Mouse (Mus musculus) hindbrain, embryonic 14.5 days (tissue): Measurements from ENCODE around the gene Lrwd1. TPM values are rescaled to one million over a fixed set of nuclear protein-coding genes. Genes with fewer than 3 reads are reported as not detected.
"Not testable (repeated sequence)": the region's sequence is repeated elsewhere in the genome, so short reads cannot be mapped to it uniquely, and the experiment has no call there.

Experiments used
- ATAC-seq: fragments of 200-750 bp; cut with Nextera tagmentation; 2 replicates; pipeline ENCODE4 v1.8.0; 2017; ENCODE audit warnings: moderate number of reproducible peaks, mild to moderate bottlenecking, moderate TSS enrichment, moderate library complexity; ENCODE audit not compliant: low FRiP score
- DNase-seq: peaks from one replicate; pipeline ENCODE4 v3.0.0-alpha.2; 2015; ENCODE audit warnings: low spot score
- H3K27ac ChIP-seq: fragments of 300-500 bp; sonication (generic); 2 replicates; pipeline ENCODE4 v1.5.1; 2014; ENCODE audit warnings: mild to moderate bottlenecking, moderate library complexity
- H3K27me3 ChIP-seq: fragments of 300-500 bp; sonication (generic); 2 replicates; pipeline ENCODE4 v1.6.1; 2014; ENCODE audit warnings: mild to moderate bottlenecking, low read length, mixed read lengths; ENCODE audit not compliant: control insufficient read depth, insufficient read depth
- H3K36me3 ChIP-seq: fragments of 300-500 bp; sonication (generic); replicated peaks from 2 replicates; pipeline ENCODE4 v1.6.1; 2014; ENCODE audit not compliant: control insufficient read depth, insufficient read depth
- H3K4me1 ChIP-seq: fragments of 300-500 bp; sonication (generic); replicated peaks from 2 replicates; pipeline ENCODE4 v1.6.1; 2014; ENCODE audit warnings: antibody characterized with exemption, low read length, mixed read lengths; ENCODE audit not compliant: control insufficient read depth, insufficient read depth
- H3K4me2 ChIP-seq: fragments of 300-500 bp; sonication (generic); replicated peaks from 2 replicates; pipeline ENCODE4 v1.6.1; 2014; ENCODE audit warnings: mild to moderate bottlenecking, moderate library complexity
- H3K4me3 ChIP-seq: fragments of 300-500 bp; sonication (generic); replicated peaks from 2 replicates; pipeline ENCODE4 v1.5.1; 2014; ENCODE audit warnings: mild to moderate bottlenecking, low read length
- H3K9ac ChIP-seq: fragments of 300-500 bp; sonication (generic); 2 replicates; pipeline ENCODE4 v1.6.1; 2014
- H3K9me3 ChIP-seq: fragments of 300-500 bp; sonication (generic); 2 replicates; pipeline ENCODE4 v1.6.1; 2016; ENCODE audit warnings: low read length; ENCODE audit not compliant: control insufficient read depth
- WGBS: fragments of 180-500 bp; shearing (Covaris S2); extraction: QIAGEN DNeasy Blood & Tissue Kit; methylation state at CpG from one replicate; pipeline ENCODE4 v1.1.7; 2014; 5-methylcytosine and 5-hydroxymethylcytosine counted together
- polyA plus RNA-seq: library from polyadenylated mRNA; unstranded; fragments of >200 nt; fragmentation: Nextera tagmentation; extraction: Ambion mirVana; gene quantifications from 2 replicates; pipeline ENCODE4 v1.2.1, GENCODE M21; 2014

The Lrwd1 gene
- polyA plus RNA-seq, 1 experiment from 2014 or later: 20.5 TPM

DNA sequence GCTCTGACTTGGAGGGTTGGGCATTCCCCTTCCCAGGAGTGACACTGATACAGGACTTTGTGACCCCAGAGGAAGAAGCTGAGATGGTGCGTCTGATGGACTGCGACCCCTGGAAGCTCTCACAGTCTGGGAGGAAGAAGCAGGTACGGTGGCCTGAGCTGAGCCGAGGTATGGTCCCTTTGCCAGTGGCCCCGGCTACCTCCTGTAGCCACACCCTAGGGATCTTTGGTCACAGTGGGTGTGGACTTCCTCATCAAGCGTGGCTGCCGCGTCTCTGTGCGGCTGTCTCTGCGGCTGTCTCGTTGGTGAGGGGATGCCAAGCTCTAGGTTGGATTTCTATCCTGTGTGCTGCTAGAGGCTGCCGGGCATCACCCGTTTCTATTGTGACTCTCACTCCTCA lies 3.5 kb upstream of the Lrwd1 start:
- Histone ChIP-seq H3K27me3 (no peaks in the 10 kb centered on the region), H3K9ac (no peak overlapping the region), H3K9me3 (no peaks in the 10 kb centered on the region), H3K27ac (no peak overlapping the region), H3K4me3 (no peak overlapping the region), H3K36me3 (peaks cover 34% of the 10 kb centered on the region), H3K4me2 (no peak overlapping the region), H3K4me1 (peaks cover 16% of the 10 kb centered on the region)
- DNase-seq (no peak), ATAC-seq (no peak)
- 93% methylated on average over 13 of the region's 13 CpGs for WGBS

DNA sequence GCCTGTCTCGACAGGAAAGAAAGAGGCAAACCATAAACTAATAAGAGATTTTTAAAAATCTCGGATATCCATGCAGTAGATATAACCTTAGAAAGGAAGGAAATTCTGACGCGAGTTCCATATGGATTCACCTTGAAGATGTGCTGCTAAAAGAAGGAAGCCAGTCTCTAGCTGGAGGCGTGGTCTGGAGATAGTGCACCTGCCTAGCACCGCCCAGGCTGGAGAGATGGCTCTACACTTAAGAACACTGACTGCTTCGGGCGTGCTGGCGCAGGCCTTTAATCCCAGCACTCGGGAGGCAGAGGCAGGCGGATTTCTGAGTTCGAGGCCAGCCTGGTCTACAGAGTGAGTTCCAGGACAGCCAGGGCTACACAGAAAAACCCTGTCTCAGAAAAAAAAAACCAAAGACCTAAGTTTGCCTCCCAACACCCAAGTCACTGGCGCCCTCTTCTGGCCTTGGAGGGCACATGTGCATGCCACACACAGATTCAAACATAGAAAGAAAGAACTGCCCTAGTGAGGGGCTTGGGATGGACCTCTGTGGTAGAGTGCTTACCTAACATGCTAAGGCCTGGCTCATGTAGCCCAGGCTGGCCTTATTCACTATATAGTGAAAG lies 1.9 kb upstream of the Lrwd1 start:
- Histone ChIP-seq H3K9me3 (no peaks in the 10 kb centered on the region), H3K27ac (no peak overlapping the region), H3K36me3 (peaks cover 46% of the 10 kb centered on the region), H3K4me1 (peaks cover 16% of the 10 kb centered on the region), H3K27me3 (no peaks in the 10 kb centered on the region), H3K4me3 (no peak overlapping the region), H3K4me2 (no peak overlapping the region), H3K9ac (no peak overlapping the region)
- no peak for ATAC-seq
- WGBS: 75% methylated on average over 13 of the region's 13 CpGs
- peak; percentile 47 for DNase-seq

DNA sequence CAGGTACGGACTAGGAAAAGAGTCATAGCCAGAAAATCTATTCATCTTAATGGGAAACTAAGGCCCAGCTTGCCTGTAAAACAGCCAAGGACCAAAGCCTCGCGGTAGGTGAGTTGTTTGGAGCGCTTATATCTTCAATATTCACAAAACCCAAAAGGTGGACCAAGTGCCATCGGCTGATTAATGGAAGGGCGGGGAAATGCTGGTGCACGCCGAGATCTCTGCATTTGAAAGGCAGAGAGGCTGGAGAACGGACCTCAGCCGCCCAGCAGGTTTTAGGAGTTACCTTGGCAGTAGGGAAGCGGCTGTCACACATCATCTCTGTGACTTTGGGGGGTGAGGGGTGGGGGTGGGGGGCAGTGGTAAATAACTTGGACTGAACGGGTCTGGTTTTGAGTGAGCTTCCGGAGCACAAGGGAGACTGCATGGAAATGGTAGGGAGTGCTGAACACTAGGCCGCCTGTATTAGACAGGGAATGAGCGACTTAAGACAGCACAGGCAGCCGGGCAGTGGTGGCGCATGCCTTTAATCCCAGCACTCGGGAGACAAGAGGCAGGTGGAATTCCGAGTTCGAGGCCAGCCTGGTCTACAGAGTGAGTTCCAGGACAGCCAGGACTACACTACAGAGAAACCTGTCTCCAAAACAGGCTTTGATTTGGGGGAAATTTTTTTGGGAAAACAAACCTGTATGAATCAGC lies 567 bp upstream of the Lrwd1 start:
- Histone ChIP-seq H3K4me3 (peak overlapping the region; percentile 78), H3K36me3 (peaks cover 47% of the 10 kb centered on the region), H3K27me3 (no peaks in the 10 kb centered on the region), H3K4me1 (peaks cover 16% of the 10 kb centered on the region), H3K4me2 (peak overlapping the region; percentile 80), H3K27ac (no peak overlapping the region), H3K9ac (peak overlapping the region; percentile 64), H3K9me3 (no peaks in the 10 kb centered on the region)
- ATAC-seq (no peak), DNase-seq (no peak)
- WGBS: 8% methylated on average over 20 of the region's 20 CpGs

DNA sequence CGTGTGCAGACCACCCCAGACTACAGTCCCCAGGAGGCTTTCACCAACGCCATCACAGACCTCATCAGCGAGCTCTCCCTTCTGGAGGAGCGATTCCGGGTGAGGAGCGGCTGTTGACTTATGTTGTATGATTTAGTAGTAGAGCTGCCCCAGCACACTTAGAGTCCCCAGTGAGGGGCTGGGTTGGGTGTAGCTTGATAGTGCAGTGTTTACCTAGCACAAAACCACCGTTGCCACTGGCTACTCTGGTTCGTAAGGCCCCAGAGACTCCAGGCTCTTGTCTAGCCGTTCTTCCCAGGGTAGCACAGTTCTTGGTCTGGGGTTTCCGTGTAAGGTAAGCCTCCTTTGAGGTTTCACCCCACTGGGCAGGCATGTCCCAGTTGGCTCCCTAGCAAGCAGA lies 13.7 kb downstream of the Lrwd1 start:
- Histone ChIP-seq H3K4me2 (no peak overlapping the region), H3K9me3 (no peaks in the 10 kb centered on the region), H3K4me1 (peaks cover 6% of the 10 kb centered on the region), H3K36me3 (peaks cover 75% of the 10 kb centered on the region), H3K27ac (no peak overlapping the region), H3K9ac (no peak overlapping the region), H3K27me3 (no peaks in the 10 kb centered on the region), H3K4me3 (no peak overlapping the region)
- DNase-seq (no peak), ATAC-seq (no peak)
- WGBS: 92% methylated on average over 10 of the region's 10 CpGs

DNA sequence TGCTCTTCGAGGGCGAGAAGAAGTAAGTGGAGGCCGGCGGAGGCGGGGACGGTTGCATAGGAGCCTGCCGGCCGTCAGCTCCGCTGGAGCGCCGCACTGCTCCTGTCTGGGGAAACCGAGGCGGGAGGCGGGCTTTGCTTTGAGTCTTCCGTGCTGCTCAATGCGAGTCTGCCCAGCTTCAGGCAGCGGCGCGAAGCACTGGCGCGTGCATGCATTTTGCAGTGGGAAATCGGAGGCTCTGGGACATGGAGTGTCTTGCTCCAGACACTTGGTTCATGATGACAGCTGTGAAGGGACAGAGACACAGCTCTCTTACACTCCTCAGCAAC lies 19.1 kb downstream of the Lrwd1 start:
- 0% methylated on average over 22 of the region's 22 CpGs for WGBS

DNA sequence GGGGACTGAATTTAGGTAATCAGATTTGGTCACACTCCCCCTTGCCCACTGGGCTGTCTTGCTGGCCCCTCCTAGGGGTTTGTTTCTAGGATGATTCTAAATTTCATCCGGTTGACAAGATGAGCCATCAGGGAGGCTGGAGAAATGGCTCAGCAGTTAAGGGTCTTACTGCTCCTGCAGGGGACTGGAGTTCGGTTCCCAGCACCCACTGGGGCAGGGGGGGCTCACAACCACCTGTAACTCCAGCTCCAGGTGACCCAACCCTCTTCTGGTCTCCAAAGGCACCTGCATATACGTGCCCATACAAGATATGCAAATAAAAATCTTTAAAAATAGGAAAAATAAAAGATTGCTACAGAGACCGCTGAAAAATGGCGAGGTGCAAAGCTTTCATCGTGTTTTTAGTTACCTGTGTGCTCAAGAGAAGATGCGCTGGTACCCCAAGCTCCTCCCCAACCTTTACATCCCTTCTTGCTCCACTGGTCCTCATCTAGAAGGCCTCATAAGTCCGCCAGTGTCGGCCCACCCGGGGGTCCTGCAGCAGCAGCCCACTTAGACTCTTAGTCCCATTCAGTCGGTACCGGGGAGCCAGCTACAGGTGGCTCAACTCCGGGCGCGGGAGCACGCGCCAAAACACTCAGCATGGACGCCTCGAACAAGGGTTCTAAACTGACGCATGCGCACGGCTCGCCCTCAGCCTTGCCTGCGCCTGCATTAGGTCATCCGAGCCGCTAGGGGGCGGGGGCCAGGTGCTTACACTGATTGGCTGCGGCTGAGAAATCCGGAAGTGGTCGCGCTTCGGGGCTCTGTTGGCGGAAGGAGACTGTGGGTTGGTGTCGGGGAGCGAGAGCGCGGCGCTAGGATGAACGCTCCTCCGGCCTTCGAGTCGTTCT lies 19.7 kb downstream of the Lrwd1 start, which contains the start of gene Polr2j:
Gene Polr2j (plus strand): TSS at position 741 of the 893 bp plus-strand sequence.
- Histone ChIP-seq H3K4me3 (peak within 1 kb of the TSS; percentile 84), H3K9me3 (no peaks in the 10 kb centered on the region), H3K9ac (peak within 1 kb of the TSS; percentile 85), H3K4me2 (peak within 1 kb of the TSS; percentile 68), H3K27me3 (no peaks in the 10 kb centered on the region), H3K27ac (peak within 1 kb of the TSS; percentile 73), H3K36me3 (peaks cover 23% of the 10 kb centered on the region), H3K4me1 (peaks cover 14% of the 10 kb centered on the region)
- 3% methylated on average over 42 of the region's 42 CpGs for WGBS
- ATAC-seq (peak; percentile 96), DNase-seq (peak; percentile 99)

More for the DNA sequence above, 19.1 kb downstream of the Lrwd1 start:
- Histone ChIP-seq H3K9ac (peak overlapping the region; percentile 85), H3K27ac (peak overlapping the region; percentile 73), H3K4me3 (peak overlapping the region; percentile 84), H3K4me2 (peak overlapping the region; percentile 68), H3K27me3 (no peaks in the 10 kb centered on the region), H3K36me3 (peaks cover 29% of the 10 kb centered on the region), H3K9me3 (no peaks in the 10 kb centered on the region), H3K4me1 (peaks cover 14% of the 10 kb centered on the region)
- peak; percentile 51; the same call in 1 of the 2 replicates for ATAC-seq
- DNase-seq: no peak

DNA sequence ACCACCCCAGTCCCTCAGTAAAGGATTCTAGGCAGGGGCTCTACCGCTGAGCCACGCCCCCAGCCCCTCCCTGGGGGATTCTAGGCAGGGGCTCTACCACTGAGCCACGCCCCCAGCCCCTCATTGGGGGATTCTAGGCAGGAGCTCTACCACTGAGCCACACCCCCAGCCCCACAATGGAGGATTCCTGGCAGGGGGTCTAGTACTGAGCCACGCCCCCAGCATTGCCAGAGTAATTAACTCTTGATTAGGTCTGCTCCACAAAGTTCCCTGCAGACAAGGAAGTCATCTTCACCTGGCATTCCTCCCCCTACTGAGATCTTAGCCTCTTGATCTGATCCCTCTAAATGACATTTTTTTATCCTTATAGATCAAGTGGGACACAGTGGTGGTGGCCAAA lies 22.3 kb downstream of the Lrwd1 start:
- DNase-seq, ATAC-seq, H3K9ac ChIP-seq, H3K9me3 ChIP-seq, H3K4me3 ChIP-seq, H3K27me3 ChIP-seq, H3K36me3 ChIP-seq, H3K27ac ChIP-seq, H3K4me2 ChIP-seq: not testable (repeated sequence)
- 42% methylated on average over 4 of the region's 4 CpGs for WGBS
- H3K4me1 ChIP-seq: peaks cover 14% of the 10 kb centered on the region

DNA sequence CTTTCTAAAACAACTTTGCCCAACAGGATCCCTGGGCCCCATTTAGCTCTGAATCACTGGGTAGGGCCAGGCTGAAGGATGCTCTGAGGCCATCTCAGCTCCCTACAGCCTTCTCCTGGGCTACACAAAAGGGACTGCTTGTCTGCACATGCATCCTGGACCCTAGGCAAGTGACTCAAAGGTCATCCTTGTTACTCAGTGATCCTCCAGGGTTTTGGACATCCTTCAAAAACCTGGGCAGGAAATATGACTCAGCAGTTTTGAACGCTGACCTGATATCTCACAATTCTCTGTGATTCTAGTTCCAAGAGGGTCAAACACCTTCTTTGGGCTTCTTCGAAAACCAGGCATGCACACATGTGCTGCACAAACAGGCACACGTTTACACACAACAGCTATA lies 26.8 kb downstream of the Lrwd1 start:
- H3K9ac ChIP-seq: no peak overlapping the region
- no peaks in the 10 kb centered on the region for H3K36me3 ChIP-seq
- 82% methylated on average over 3 of the region's 3 CpGs for WGBS
- no peak overlapping the region for H3K4me3 ChIP-seq
- DNase-seq: no peak
- no peaks in the 10 kb centered on the region for H3K4me1 ChIP-seq
- no peak for ATAC-seq
- H3K27me3 ChIP-seq: no peaks in the 10 kb centered on the region
- H3K27ac ChIP-seq: no peak overlapping the region
- no peaks in the 10 kb centered on the region for H3K9me3 ChIP-seq
- H3K4me2 ChIP-seq: no peak overlapping the region

DNA sequence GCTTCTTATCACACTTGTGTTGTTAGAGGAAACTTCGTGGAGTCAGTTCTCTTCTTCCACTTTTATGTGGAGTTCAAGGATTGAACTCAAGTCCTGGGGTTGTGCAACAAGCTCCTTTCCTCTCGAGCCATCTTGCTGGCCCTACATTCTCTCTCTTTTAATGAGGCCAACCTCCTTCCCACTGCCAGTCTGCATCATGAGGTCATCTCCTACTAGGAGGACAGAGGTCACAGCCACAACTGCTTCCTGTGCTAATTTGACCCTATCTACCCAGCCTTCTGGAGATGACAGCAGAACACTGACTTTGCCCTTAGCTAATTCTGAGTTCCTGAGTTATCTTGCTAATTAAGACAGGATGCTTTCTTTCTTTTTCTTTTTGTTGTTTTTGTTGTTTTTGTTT lies 27.4 kb downstream of the Lrwd1 start:
- H3K4me3 ChIP-seq: no peak overlapping the region
- H3K4me1 ChIP-seq: no peaks in the 10 kb centered on the region
- no peak for DNase-seq
- no peak for ATAC-seq
- no peaks in the 10 kb centered on the region for H3K36me3 ChIP-seq
- no peaks in the 10 kb centered on the region for H3K27me3 ChIP-seq
- no peaks in the 10 kb centered on the region for H3K9me3 ChIP-seq
- H3K9ac ChIP-seq: no peak overlapping the region
- WGBS: 51% methylated on average over 2 of the region's 2 CpGs
- H3K4me2 ChIP-seq: no peak overlapping the region
- H3K27ac ChIP-seq: no peak overlapping the region
